Mouse (Mus musculus) hindbrain, embryonic 12.5 days (tissue): ENCODE results near the gene Dera. TPM values are rescaled to one million over a fixed set of nuclear protein-coding genes. Genes with fewer than 3 reads are reported as not detected.

ENCODE experiments used
- ATAC-seq: fragments of 200-750 bp; cut with Nextera tagmentation; 2 replicates; pipeline ENCODE4 v1.8.0; 2017; ENCODE audit warnings: moderate TSS enrichment; ENCODE audit not compliant: low FRiP score
- H3K27ac ChIP-seq: fragments of 300-500 bp; sonication (generic); 2 replicates; pipeline ENCODE4 v1.5.1; 2016; ENCODE audit warnings: mild to moderate bottlenecking
- H3K27me3 ChIP-seq: fragments of 300-500 bp; sonication (generic); 2 replicates; pipeline ENCODE4 v1.6.1; 2016; ENCODE audit warnings: mild to moderate bottlenecking
- H3K36me3 ChIP-seq: fragments of 300-500 bp; sonication (generic); 2 replicates; pipeline ENCODE4 v1.6.1; 2016; ENCODE audit warnings: mild to moderate bottlenecking
- H3K4me1 ChIP-seq: fragments of 300-500 bp; sonication (generic); 2 replicates; pipeline ENCODE4 v1.6.1; 2016
- H3K4me2 ChIP-seq: fragments of 300-500 bp; sonication (generic); replicated peaks from 2 replicates; pipeline ENCODE4 v1.6.1; 2016; ENCODE audit warnings: mild to moderate bottlenecking
- H3K4me3 ChIP-seq: fragments of 300-500 bp; sonication (generic); 2 replicates; pipeline ENCODE4 v1.5.1; 2016; ENCODE audit warnings: mild to moderate bottlenecking
- H3K9ac ChIP-seq: fragments of 300-500 bp; sonication (generic); 2 replicates; pipeline ENCODE4 v1.6.1; 2016; ENCODE audit warnings: mild to moderate bottlenecking, moderate library complexity
- H3K9me3 ChIP-seq: fragments of 300-500 bp; sonication (generic); replicated peaks from 2 replicates; pipeline ENCODE4 v1.6.1; 2016; ENCODE audit warnings: mild to moderate bottlenecking
- WGBS: fragments of 180-500 bp; shearing (Covaris S2); methylation state at CpG from one replicate; pipeline ENCODE4 v1.1.7; 2016; 5-methylcytosine and 5-hydroxymethylcytosine counted together
- polyA plus RNA-seq: library from polyadenylated mRNA; unstranded; fragments of >200 nt; fragmentation: Nextera tagmentation; extraction: Ambion mirVana; gene quantifications from 2 replicates; pipeline ENCODE4 v1.2.1, GENCODE M21; 2016

Dera gene
- polyA plus RNA-seq, 1 experiment from 2014 or later = 39.6 TPM

DNA sequence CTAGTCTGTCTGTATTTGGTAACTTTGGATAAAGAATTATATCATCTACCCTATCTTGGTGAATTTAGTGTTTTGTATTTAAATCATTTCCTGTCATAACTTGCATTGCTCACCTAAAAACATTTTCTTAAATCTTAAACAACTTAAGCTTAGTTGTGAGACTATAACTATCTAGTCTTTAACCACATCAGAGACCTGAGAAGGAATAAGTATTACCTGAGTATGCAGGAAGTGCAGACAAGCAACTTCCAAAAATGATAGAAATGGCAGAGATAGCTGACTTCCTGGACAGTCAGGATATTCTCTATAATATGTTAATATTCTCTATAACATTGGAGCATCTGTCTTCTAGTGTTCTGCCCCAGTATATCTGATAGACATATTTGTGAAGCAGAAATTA, 11.8 kb downstream of the Dera start:
- H3K27ac ChIP-seq = no peak overlapping the region
- H3K36me3 ChIP-seq = no peaks in the 10 kb centered on the region
- H3K4me3 ChIP-seq = no peak overlapping the region
- no peak overlapping the region for H3K4me2 ChIP-seq
- no peaks in the 10 kb centered on the region for H3K9me3 ChIP-seq
- no peaks in the 10 kb centered on the region for H3K27me3 ChIP-seq
- peaks cover 7% of the 10 kb centered on the region for H3K4me1 ChIP-seq
- no peak overlapping the region for H3K9ac ChIP-seq
- ATAC-seq = no peak

DNA sequence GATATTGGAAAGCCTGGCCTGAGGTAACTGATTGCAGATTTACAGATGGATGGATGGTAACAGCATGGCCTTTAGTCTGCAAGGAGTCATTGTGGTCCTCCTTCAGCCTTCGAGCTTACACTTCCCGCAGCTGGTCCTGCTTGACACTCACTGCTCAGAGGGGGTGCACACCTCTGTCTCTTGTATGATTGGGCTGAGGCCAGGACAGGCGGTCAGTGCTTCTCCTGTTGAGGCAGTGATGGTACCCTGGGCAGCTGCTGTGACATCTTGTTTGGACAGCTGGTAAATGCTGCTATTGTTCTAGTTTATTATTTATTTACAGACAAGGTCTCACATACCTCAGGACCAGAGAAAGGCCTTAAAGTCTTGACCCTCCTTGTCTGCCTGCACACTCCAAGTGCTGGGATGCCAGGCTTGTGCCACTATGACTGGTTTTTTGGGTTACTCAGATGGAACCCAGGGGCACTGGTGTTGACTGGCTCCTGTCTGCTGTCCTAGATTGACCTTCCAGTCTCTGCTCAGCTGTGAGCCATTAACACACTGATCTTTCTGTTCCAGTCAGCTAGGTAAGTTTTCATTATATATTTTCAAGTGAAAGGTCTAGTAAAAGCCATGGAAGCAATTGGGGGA, 17.4 kb downstream of the Dera start:
- Histone ChIP-seq H3K27ac (no peak overlapping the region), H3K9me3 (no peaks in the 10 kb centered on the region), H3K36me3 (no peaks in the 10 kb centered on the region), H3K9ac (no peak overlapping the region), H3K4me1 (no peaks in the 10 kb centered on the region), H3K4me3 (no peak overlapping the region), H3K27me3 (no peaks in the 10 kb centered on the region), H3K4me2 (no peak overlapping the region)
- 56% methylated on average over 3 of the region's 3 CpGs for WGBS
- no peak for ATAC-seq

DNA sequence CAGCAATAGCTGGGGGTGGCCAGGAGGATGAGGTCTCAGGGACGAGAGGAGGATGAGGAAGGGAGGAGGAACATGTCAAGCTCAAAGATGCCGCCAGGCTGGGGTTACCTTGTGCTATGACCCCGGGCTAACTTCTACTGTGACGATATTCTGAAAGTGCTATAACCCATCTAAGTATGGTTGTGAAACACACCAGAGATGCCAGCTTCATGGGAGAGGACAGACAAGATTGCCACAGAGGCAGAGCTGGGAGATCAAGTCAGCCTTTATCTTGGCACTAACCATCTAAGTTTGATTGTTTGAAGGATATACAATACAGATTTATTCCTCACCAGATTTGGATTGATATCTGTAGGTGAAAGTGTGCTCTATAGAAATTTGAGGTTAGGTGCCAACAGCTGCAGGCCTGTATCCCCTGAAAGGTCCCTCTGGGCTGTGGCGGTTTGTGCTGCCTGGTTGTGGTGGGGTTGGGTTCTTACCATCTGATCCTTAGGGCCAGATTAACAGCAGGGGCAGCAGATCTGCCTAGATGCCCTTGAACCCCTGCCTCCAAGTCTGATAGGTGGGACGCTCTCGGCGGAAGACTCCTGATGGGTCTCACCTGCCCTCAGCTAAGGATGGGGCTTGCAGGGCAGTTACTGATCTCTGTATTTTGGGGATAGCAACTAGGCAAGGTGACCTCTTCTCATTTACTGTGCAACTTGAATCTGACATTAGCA, 18.7 kb downstream of the Dera start:
- H3K4me1 ChIP-seq = no peaks in the 10 kb centered on the region
- ATAC-seq = no peak
- H3K27ac ChIP-seq = no peak overlapping the region
- H3K27me3 ChIP-seq = no peaks in the 10 kb centered on the region
- H3K36me3 ChIP-seq = no peaks in the 10 kb centered on the region
- no peak overlapping the region for H3K4me3 ChIP-seq
- no peak overlapping the region for H3K4me2 ChIP-seq
- 95% methylated on average over 8 of the region's 8 CpGs for WGBS
- H3K9ac ChIP-seq = no peak overlapping the region
- no peaks in the 10 kb centered on the region for H3K9me3 ChIP-seq

DNA sequence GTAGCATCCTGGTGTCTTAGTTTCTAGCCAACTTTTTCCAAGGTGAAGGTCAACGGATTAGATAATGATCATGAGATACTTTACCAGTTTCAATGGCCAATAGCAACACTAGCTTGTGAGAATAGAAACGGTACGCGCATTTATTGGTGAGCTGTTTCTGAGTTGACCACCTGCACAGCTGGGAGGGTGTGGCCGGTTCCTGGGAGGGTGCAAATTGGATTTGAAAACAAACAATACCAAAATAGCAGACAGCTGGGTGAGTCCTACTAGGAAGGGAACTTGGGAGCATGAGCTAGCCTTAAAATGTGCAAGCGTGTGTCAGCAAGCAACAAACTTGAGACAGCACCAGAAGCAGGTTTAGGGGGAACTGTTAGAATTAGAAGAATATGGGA, 19.3 kb downstream of the Dera start:
- Histone ChIP-seq H3K4me3 (no peak overlapping the region), H3K27ac (no peak overlapping the region), H3K9me3 (no peaks in the 10 kb centered on the region), H3K9ac (no peak overlapping the region), H3K27me3 (no peaks in the 10 kb centered on the region), H3K4me2 (no peak overlapping the region), H3K4me1 (no peaks in the 10 kb centered on the region), H3K36me3 (no peaks in the 10 kb centered on the region)
- ATAC-seq = no peak
- 91% methylated on average over 6 of the region's 6 CpGs for WGBS

DNA sequence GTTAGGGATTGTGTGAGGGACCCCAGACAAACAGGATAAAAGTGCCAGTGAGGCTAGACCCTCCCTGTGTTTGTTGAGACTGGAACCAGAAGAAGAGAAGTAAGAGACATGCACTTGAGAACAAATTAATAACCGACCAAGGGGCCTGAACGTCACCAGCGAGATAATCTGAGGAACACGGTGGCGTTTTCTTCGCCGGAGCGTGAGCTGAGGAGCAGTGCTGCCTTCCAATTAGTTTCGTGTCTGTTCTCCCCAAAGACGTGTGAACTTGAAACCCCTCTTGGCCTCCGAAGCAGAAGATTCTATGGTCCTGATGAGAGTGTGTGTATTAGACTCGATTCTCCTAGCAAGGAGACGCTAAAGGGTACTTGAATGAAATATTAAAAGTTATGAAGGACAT, 19.8 kb downstream of the Dera start:
- H3K4me3 ChIP-seq = no peak overlapping the region
- no peaks in the 10 kb centered on the region for H3K27me3 ChIP-seq
- H3K4me2 ChIP-seq = no peak overlapping the region
- no peak overlapping the region for H3K27ac ChIP-seq
- WGBS = 93% methylated on average over 13 of the region's 13 CpGs
- H3K4me1 ChIP-seq = no peaks in the 10 kb centered on the region
- H3K36me3 ChIP-seq = no peaks in the 10 kb centered on the region
- H3K9me3 ChIP-seq = no peaks in the 10 kb centered on the region
- H3K9ac ChIP-seq = no peak overlapping the region
- ATAC-seq = no peak

DNA sequence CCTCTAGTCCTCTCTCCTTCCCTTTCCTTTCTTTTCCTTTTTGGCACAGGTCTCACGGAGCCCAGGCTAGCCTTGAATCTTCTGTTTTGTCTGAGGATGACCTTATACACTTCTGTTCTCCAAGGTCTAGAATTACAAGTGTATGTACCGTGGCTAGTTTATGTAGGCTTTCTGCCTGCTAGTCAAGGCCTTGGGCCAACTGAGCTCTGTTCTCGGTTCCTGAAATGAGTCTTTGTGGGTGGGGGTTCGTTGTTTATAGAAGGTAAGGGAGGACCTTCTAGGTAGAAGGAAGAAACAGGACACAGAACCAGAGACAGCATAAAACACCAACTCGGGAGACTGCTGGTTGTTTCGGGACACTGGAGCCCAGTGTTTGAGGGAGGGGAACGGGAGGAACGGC, 20.8 kb downstream of the Dera start:
- 88% methylated on average over 8 of the region's 8 CpGs for WGBS

DNA sequence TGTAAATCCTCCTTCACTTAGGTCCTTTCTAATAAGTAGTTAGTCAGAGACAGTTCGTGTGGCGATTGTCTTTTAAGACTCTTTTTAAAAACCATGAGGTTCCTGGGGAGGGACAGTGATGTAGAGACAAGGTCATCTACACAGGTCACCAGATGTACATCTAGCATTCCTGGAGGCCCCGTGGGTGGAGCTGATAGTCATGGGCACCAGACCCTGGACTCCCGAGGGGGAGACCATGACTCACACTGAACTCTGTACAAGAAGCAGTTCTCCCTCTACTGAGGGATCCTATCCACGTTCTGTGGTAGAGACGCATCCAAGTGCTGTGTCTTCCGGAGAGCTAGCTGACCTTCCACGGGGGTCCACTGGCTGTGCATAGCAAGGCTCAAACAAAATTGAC, 22.6 kb downstream of the Dera start:
- H3K27me3 ChIP-seq = no peaks in the 10 kb centered on the region
- no peak overlapping the region for H3K9ac ChIP-seq
- H3K36me3 ChIP-seq = no peaks in the 10 kb centered on the region
- H3K4me3 ChIP-seq = no peak overlapping the region
- no peaks in the 10 kb centered on the region for H3K4me1 ChIP-seq
- 76% methylated on average over 8 of the region's 8 CpGs for WGBS
- ATAC-seq = no peak
- H3K9me3 ChIP-seq = no peaks in the 10 kb centered on the region
- no peak overlapping the region for H3K4me2 ChIP-seq
- no peak overlapping the region for H3K27ac ChIP-seq

More for the DNA sequence above, 20.8 kb downstream of the Dera start:
- Histone ChIP-seq H3K27me3 (no peaks in the 10 kb centered on the region), H3K27ac (no peak overlapping the region), H3K4me1 (no peaks in the 10 kb centered on the region), H3K4me2 (no peak overlapping the region), H3K36me3 (no peaks in the 10 kb centered on the region), H3K4me3 (no peak overlapping the region), H3K9me3 (no peaks in the 10 kb centered on the region), H3K9ac (no peak overlapping the region)
- no peak for ATAC-seq

DNA sequence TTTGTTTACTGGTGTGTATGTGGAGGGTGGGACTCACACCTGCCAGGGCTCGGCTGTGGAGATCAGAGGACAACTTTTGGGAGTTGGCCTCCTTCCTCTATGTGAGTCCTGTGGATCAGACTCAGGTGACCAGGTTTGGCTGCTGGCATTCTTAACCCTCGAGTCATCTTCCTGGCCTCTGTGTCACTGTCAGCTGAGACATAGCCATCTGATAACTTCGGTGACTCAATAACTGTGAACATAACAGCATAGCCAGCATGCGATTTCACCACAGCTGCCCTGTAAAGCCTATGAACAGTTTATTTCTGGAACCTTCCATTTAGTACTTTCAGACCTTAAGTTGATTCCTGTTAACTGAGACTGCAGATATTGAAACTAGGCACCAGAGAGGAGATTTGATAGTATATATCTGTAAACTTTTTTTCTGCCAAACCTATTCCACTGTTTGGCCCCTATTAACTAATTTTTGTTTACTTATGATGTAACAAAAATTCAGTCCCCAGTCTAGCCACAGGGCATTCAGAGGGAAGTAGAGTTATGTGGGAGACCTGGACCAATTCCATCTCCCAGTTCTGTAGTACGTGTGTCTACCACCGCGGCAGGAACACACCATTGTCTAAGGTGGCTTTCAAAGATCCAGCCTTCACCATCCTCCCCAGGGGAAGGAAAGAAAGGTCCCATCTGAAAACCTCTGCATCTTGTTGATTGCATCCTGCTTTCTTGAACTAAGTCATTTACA, 29.7 kb downstream of the Dera start:
- H3K4me2 ChIP-seq = no peak overlapping the region
- 87% methylated on average over 7 of the region's 7 CpGs for WGBS
- H3K27ac ChIP-seq = no peak overlapping the region
- ATAC-seq = no peak
- no peak overlapping the region for H3K4me3 ChIP-seq
- H3K36me3 ChIP-seq = no peaks in the 10 kb centered on the region
- no peaks in the 10 kb centered on the region for H3K4me1 ChIP-seq
- no peaks in the 10 kb centered on the region for H3K9me3 ChIP-seq
- H3K27me3 ChIP-seq = no peaks in the 10 kb centered on the region
- H3K9ac ChIP-seq = no peak overlapping the region

DNA sequence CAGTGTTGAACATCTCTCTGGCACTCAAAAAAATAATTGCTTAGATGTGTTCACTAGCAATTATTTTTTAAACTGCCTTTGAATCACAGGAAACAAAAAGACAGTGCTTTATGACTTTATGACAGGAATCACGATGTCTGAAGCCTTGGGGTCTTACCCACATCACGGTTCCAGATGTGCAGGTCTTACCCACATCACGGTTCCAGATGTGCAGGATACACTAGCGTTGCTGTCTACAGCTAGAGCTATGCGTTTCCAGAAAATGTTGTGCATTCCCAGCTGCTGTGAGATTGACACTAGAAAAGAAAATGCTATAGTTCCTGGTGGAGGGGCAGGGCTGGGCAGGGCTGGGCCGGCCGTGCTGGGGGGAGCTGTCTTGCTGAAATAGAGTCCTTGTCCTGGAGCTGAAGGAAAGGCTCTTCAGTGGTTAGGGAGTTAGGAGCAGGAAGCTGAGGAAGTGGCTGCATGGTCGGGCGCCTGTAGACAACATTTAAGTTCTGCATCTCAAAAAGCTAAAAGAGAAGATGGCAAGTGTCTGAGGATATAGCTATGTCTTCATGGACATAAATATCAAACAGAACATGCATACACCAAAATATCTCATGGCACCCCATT, 34.7 kb downstream of the Dera start:
- H3K9ac ChIP-seq = no peak overlapping the region
- no peak overlapping the region for H3K4me2 ChIP-seq
- H3K4me1 ChIP-seq = no peaks in the 10 kb centered on the region
- H3K36me3 ChIP-seq = no peaks in the 10 kb centered on the region
- no peaks in the 10 kb centered on the region for H3K9me3 ChIP-seq
- H3K27me3 ChIP-seq = no peaks in the 10 kb centered on the region
- H3K27ac ChIP-seq = no peak overlapping the region
- no peak for ATAC-seq
- WGBS = 68% methylated on average over 9 of the region's 9 CpGs
- H3K4me3 ChIP-seq = no peak overlapping the region

DNA sequence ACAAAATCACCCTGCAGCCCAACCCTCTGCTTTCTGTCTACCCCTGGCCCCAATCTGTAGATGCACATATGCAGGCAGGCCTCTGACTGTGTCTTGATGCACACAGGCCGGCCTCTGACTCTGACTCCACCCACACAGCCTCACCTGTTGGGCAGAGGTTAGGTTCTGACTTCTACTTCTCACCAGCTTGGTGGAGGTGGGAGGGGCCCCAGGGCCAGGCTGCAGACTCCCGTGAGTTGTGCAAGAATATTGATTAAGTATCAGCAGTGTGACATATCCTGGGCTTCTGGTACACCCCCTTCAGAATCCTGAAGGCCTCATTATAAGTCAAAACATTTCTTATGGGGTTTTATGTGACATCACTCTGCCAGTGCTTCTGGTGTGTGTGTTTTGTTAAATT, 35.3 kb downstream of the Dera start:
- Histone ChIP-seq H3K9ac (no peak overlapping the region), H3K4me1 (no peaks in the 10 kb centered on the region), H3K36me3 (no peaks in the 10 kb centered on the region), H3K4me3 (no peak overlapping the region), H3K27me3 (no peaks in the 10 kb centered on the region), H3K27ac (no peak overlapping the region), H3K9me3 (no peaks in the 10 kb centered on the region), H3K4me2 (no peak overlapping the region)
- ATAC-seq = no peak
- WGBS = 76% methylated on average over 2 of the region's 2 CpGs

DNA sequence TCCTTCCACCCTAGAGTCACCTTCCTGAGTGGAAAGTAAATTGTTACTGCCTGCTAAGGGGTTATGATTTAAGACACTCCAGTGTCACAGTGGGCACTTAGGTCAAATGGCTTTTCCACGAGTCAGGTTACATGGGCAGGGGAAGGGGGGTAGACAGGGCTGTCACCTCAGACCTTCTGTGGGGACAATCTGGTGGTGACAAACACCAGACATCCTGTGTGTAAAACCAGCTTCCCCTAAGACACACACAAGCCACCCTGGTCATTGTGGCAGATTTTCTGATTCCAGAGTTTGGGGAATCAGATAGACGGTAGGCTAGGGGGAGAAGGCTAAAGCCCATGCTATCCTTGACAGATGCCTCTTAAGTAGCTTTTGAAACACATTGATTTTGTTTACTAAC, 41.1 kb downstream of the Dera start:
- H3K4me1 ChIP-seq = no peaks in the 10 kb centered on the region
- H3K36me3 ChIP-seq = peaks cover 7% of the 10 kb centered on the region
- peaks cover 7% of the 10 kb centered on the region; the same call in 1 of the 2 replicates for H3K9me3 ChIP-seq
- H3K4me2 ChIP-seq = no peak overlapping the region
- H3K4me3 ChIP-seq = no peak overlapping the region
- H3K9ac ChIP-seq = no peak overlapping the region
- no peak overlapping the region for H3K27ac ChIP-seq
- 78% methylated on average over 2 of the region's 2 CpGs for WGBS
- H3K27me3 ChIP-seq = no peaks in the 10 kb centered on the region
- ATAC-seq = no peak
